Mouse (Mus musculus): ENCODE data around the gene Romo1. TPM values are rescaled to one million over a fixed set of nuclear protein-coding genes. Genes with fewer than 3 reads are reported as not detected.

Gene Romo1
- polyA plus RNA-seq, 1 experiment from 2014 or later = 424 TPM

- no peaks in the 10 kb centered on the region for H3K9me3 ChIP-seq (ENCODE audit: control insufficient read depth)
- H3K27me3 ChIP-seq (replicated peaks; ENCODE audit: control insufficient read depth, insufficient read depth, low read length) = no peaks in the 10 kb centered on the region
- no peak for ATAC-seq
- no peak overlapping the region for H3K4me3 ChIP-seq (ENCODE audit: low read depth, low read length)
- H3K27ac ChIP-seq (ENCODE audit: low read depth, low read length) = no peak overlapping the region
- no peaks in the 10 kb centered on the region for H3K4me1 ChIP-seq (replicated peaks; ENCODE audit: control insufficient read depth, insufficient read depth, low read length)
- TF ChIP-seq CTCF (IDR thresholded peaks at IDR 0.05; ENCODE audit: low read depth) = no peak
- no peak overlapping the region for H3K4me2 ChIP-seq (replicated peaks; ENCODE audit: low read depth)
- no peaks in the 10 kb centered on the region for H3K36me3 ChIP-seq (ENCODE audit: control insufficient read depth, insufficient read depth)
- no peak overlapping the region for H3K9ac ChIP-seq (ENCODE audit: low read depth, low read length)
These were observed 50.7 kb downstream of the Romo1 start for GRCm38 (mm10) chr2:156194571-156194970.

Other genes starting within 250 kb of the Romo1 start
- 39.5 and 40.4 TPM in 2 replicates for gene Uqcc1, start 213.7 kb upstream of the Romo1 start, polyA plus RNA-seq (2015; fragmentation: Nextera tagmentation; extraction: Ambion mirVana)
- gene Gm15557, start 203.3 kb upstream of the Romo1 start, polyA plus RNA-seq (2015; fragmentation: Nextera tagmentation; extraction: Ambion mirVana) = not detected in 2 replicates
- 0.26 and 1.0 TPM in 2 replicates for gene Gdf5, start 198.7 kb upstream of the Romo1 start, polyA plus RNA-seq (2015; fragmentation: Nextera tagmentation; extraction: Ambion mirVana)
- gene Cep250, start 187.6 kb upstream of the Romo1 start, polyA plus RNA-seq (2015; fragmentation: Nextera tagmentation; extraction: Ambion mirVana) = 4.0 and 5.9 TPM in 2 replicates
- gene 6430550D23Rik, start 136.1 kb upstream of the Romo1 start, polyA plus RNA-seq (2015; fragmentation: Nextera tagmentation; extraction: Ambion mirVana) = 0.59 and 1.5 TPM in 2 replicates
- 227 and 235 TPM in 2 replicates for gene Ergic3, start 136.0 kb upstream of the Romo1 start, polyA plus RNA-seq (2015; fragmentation: Nextera tagmentation; extraction: Ambion mirVana)
- 0.10 and 0.18 TPM in 2 replicates for gene Fer1l4, start 91.1 kb upstream of the Romo1 start, polyA plus RNA-seq (2015; fragmentation: Nextera tagmentation; extraction: Ambion mirVana)
- gene Spag4, start 78.9 kb upstream of the Romo1 start, polyA plus RNA-seq (2015; fragmentation: Nextera tagmentation; extraction: Ambion mirVana) = 0.21 and 0.69 TPM in 2 replicates
- gene Cpne1, start 32.1 kb upstream of the Romo1 start, polyA plus RNA-seq (2015; fragmentation: Nextera tagmentation; extraction: Ambion mirVana) = 17.3 and 19.0 TPM in 2 replicates
- 8.6 and 9.3 TPM in 2 replicates for gene Rbm12, start 32.1 kb upstream of the Romo1 start, polyA plus RNA-seq (2015; fragmentation: Nextera tagmentation; extraction: Ambion mirVana)
- 1.5 TPM in 2 replicates for gene Gm28036, start 16.9 kb upstream of the Romo1 start, polyA plus RNA-seq (2015; fragmentation: Nextera tagmentation; extraction: Ambion mirVana)
- gene Nfs1, start 147 bp downstream of the Romo1 start, polyA plus RNA-seq (2015; fragmentation: Nextera tagmentation; extraction: Ambion mirVana) = 41.1 and 44.8 TPM in 2 replicates
- gene Rbm39, start 36.2 kb downstream of the Romo1 start, polyA plus RNA-seq (2015; fragmentation: Nextera tagmentation; extraction: Ambion mirVana) = 326 and 348 TPM in 2 replicates
- 20.9 and 24.2 TPM in 2 replicates for gene Phf20, start 52.4 kb downstream of the Romo1 start, polyA plus RNA-seq (2015; fragmentation: Nextera tagmentation; extraction: Ambion mirVana)
- gene Cnbd2, start 168.3 kb downstream of the Romo1 start, polyA plus RNA-seq (2015; fragmentation: Nextera tagmentation; extraction: Ambion mirVana) = 9.4 and 9.6 TPM in 2 replicates
- 187 and 200 TPM in 2 replicates for gene Scand1, start 168.7 kb downstream of the Romo1 start, polyA plus RNA-seq (2015; fragmentation: Nextera tagmentation; extraction: Ambion mirVana)

Data from intestine, postnatal 0 days (tissue).